Mouse (Mus musculus) c-Kit-positive CD71-positive TER-119-positive erythroid progenitor cells, embryonic 14.5 days (primary cell): Measurements from ENCODE around the gene Prdm1.

Experiments
- DNase-seq: peaks from one replicate; pipeline ENCODE4 v3.0.0-alpha.2; 2013; ENCODE audit warnings: low spot score

The Prdm1 gene

GRCm38 (mm10) chr10:44456757-44457595 lies 71.3 kb downstream of the Prdm1 start:
- DNase-seq = no peak

- DNase-seq = no peak
These were observed 73.5 kb downstream of the Prdm1 start for GRCm38 (mm10) chr10:44454753-44455152.

DNA sequence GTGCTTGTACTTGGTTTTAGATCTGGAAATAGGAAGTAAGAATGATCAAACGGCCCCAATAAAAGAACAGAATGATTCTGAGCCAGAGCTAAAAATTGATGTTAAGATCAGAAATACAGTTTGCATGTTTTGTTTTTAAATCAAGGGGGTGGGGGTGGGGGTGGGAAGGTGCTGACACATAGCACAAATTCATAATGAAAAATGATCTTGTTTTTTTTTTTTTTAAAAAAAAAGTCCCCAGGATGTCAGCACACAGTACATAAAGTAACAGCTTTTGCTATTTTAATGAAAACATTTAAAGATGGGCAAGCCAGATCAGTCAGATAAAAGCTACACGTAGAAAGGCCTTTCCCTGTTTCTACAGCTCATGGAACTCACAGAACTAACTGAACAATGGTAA lies 74.2 kb downstream of the Prdm1 start:
- no peak for DNase-seq

DNA sequence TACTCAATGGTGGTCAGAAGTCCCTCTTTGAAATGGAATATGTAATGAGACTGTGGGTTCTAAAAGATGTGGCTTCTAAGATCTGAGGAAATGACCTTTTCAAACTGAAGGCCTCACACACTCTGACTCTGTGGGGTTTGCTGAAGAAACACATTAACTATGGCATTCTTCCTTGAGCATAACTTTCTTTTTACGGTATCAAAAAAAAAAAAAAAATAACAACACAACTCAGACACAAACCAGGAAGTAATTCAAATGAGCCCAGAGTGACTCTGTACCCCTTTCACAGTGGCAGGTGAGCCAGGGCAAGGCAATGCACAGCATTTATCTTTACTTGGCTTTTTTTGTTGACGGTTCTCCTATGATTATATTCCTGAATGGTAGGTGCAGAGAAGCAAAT lies 77.5 kb downstream of the Prdm1 start:
- no peak for DNase-seq

DNA sequence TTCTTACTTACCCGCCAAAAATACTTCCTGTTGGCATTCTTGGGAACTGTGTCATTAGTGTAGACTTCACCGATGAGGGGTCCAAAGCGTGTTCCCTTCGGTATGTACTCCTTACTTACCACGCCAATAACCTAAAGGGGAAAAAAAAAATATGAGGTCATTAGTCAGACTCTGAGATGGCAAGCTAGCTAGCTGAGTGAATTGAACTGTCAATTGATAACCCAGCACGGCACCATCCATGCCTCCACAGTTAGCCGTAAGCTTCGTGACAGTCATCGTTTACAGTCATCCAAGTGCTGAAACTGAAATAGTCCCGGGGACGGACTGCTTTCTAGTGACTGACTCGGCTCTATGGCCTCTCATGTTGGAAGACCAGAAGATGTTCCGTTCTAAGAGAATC lies 78.2 kb downstream of the Prdm1 start:
- no peak for DNase-seq

- no peak for DNase-seq
These were observed 78.6 kb downstream of the Prdm1 start for GRCm38 (mm10) chr10:44449666-44450065.

- DNase-seq = no peak
These were observed 80.1 kb downstream of the Prdm1 start for GRCm38 (mm10) chr10:44448165-44448564.

DNA sequence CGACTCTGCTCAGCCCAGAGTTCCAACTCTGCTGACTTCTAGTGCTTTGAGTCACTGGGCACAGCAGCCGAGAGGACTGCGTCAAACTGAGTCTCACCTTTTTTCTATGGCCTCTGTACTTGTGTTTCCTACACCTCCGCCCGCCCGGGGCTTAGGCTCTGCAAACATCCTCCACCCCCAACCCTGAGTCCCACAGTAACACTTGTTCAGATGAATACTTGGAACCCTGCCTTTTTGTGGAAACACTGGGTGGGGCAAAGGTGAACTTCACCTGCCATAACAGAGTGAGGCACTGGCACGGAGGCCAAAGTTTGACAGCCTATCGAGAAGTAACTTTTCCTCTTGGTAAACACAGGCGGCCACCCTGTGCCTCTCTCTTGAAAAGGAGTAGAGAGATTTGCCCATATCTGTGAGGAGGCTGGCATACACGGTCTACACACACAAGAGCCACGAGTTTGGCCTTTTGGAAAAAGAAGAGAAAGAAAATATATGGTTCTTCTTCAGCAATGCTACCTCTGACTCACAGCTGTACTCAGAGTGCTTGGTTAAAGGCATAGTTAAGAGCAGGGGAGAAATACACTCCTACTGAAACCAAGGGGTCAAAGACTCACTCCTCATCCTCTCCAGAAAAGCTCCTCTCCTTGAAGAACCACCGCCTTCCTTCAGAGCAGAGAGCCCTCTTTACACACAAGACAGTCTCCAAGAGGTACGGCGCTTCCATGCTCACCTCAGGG lies 80.7 kb downstream of the Prdm1 start:
- DNase-seq = no peak

DNA sequence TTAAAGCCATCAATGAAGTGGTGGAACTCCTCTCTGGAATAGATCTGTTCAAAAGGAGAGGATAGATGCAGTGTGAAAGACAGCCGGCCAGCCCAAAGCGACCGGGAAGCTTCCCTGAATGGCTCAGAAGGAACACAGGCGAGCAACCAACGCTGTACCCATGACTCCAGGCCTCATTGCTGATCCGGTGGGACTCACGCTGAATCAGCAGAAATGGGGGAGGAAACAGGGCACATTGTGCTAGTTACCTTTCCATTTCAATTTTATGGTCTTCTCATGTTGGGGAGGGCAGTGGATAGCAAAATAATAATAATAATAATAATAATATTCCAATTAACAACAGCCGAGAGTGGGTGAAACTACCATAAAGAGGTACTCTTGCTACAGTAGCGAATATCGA lies 81.3 kb downstream of the Prdm1 start:
- no peak for DNase-seq

DNA sequence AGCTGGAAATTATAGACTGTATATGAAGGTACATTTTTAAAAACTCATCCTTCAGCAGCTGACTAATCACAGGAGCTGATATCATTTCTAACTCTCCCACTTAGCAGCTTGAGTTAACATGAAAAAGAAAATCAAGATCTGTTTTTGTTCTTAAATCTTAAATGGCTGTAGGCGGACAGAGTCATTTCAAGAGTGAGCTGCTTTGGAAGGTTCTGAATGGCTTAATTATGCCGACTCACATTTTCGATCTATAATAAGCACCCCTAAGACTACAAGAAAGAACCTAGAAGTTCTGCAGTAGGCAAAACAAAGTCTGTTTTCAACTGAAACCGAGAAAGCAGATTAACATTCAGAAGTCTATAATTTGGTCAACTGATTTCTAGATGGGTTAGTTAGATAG lies 83.9 kb downstream of the Prdm1 start:
- no peak for DNase-seq

GRCm38 (mm10) chr10:44443696-44444095 lies 84.6 kb downstream of the Prdm1 start:
- DNase-seq = no peak

DNA sequence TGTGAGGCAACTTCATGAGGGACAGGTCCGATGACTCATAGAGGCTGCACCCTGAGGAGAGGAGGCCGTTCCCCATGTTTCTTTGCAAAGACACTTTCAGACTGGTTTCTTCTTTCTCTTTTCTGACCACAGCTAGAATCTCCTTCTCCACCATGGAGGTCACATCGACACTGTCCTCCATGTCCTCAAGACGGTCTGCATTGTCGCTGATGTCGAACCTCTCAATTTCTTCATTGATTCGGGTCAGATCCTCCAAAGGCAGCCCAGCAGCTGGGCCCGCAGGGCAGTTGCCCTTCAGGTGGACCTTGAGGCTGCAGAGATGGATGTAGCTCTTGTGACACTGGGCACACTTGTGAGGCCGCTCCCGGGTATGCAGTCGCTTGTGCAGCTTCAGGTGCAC lies 88.6 kb downstream of the Prdm1 start:
- DNase-seq = no peak

DNA sequence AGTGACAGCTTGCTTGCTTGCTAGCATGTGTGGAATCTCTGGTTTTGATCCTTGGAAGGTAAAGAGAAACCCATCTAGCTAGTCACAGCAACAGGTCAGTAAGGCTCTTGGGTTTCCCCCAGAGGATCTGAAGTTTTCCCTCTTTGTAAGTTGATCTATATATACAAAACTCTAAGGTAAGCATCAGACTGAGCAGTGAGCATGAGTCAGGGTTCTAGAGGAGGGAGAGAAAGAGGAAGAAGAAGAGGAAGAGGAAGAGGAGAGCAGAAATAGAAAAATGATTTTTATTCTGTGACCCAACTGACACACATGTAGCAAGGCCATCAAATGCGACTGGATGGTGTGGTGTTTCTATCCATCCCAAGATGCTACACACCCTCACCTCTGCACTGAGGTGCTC lies 90.7 kb downstream of the Prdm1 start:
- DNase-seq = no peak

DNA sequence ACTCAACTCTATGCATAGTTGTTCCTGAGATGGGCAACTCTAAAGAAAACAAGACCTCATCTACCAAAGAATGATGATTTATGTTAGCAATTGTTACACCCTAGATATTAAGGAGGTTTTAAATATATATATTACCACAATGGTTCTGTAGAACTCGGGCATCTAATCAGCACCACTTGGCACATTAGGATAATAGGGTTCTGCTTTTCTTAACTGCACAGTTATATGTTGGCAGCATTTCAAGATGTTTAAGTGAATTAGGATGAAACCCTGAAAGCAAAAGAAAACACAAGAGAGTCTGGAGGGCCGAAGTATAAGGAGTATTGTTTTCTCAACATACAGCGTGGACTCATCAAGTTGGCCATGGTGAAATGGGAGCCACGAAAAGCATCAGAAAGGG lies 92.3 kb downstream of the Prdm1 start:
- no peak for DNase-seq

DNA sequence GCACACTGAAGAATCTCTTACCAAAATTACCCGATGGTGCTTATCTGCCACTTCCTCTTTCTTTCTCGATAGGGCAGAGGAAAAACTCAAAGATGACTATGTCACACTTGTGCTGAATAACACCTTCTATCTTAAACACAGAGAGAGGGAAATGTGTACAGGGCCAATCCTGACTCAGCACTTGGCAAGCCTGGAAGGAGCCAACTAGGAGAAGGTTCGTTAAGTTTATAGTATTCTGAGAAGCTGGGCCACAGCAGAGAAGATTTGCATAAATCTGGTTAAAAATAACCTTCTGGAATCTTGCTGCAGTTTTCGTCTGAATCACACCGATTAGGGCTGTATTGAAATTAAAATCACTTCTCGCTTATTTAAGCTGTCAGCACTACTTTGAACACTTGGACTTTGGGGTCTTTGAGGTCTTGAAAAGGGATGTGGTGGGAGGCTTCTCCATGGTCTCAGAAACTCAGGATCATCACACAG lies 93.6 kb downstream of the Prdm1 start:
- no peak for DNase-seq

DNA sequence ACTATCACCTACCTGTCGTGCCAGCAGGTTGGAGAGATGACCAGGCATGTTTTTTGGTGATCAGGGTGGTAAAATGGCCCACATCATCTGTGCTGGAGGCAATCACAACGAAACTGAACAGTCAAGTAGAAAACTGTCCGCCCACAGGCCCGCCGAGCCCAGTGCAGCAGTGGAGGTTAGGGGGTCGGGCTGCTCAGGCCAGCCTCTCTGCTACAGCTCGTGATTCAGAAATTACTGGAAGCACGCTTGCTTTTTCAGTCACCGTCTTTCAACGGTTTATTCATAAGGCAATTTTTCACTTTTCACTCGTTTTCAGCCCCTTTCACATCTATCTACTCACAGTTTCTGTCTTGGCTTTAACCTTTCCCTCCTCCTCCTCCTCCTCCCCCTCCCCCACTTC lies 96.1 kb downstream of the Prdm1 start:
- DNase-seq = no peak

DNA sequence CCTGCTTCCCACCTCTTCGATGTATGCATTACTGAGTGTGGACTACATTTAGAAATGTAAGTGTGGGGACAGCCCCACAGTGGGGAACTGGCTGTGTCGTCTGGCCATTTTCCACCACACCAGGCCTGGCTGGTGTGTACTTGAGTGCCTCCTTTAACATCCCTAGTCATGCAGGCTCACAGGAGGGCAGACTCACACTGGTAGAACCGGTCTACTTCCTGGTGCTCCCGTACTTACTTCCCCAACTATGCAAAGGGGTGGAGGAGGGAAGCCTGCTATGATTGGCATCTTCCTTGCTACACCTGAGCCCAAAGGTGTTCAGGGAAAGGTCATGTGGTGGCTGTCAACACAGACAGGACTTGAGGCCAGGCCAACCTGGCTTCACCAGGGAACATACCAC lies 96.6 kb downstream of the Prdm1 start:
- DNase-seq = no peak

DNA sequence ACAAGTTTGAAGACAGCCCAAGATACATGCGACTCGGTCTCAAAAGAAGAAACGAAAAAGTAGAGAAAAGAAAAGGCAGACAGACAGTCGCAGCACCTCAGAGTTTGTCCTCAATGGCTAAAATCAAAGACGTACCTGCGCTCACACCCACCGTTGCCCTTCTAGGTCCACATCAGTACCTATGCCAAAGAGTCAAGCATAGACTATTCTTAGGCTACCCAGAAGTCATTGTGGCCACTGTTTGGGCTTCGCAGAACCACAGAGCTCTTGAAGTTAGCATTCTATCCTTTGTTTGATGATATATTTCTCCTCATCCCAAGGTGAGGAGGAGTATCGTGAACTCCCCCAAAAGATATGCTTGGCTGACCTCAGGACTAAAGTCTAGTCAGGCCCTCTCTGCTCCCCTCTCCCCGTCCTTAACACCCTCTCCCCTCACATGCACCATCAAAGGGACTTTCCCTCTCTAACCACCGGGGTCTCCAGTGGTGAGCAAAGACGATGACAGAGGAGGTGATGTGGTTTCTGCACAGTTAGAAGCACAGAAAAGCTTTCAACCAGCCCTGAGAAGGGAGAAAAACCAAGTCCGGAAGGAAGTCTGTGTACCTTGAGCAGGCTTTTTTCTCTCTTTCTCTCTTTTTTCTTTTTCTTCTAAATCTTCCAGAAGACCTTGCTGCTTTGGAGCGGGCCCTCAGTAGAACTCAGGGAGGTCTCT lies 99.0 kb downstream of the Prdm1 start:
- DNase-seq = no peak

- no peak for DNase-seq
These were observed 100.4 kb downstream of the Prdm1 start for GRCm38 (mm10) chr10:44427891-44428361.

- DNase-seq = no peak
These were observed 100.9 kb downstream of the Prdm1 start for GRCm38 (mm10) chr10:44427426-44427825.

- no peak for DNase-seq
These were observed 103.3 kb downstream of the Prdm1 start for GRCm38 (mm10) chr10:44425013-44425412.

DNA sequence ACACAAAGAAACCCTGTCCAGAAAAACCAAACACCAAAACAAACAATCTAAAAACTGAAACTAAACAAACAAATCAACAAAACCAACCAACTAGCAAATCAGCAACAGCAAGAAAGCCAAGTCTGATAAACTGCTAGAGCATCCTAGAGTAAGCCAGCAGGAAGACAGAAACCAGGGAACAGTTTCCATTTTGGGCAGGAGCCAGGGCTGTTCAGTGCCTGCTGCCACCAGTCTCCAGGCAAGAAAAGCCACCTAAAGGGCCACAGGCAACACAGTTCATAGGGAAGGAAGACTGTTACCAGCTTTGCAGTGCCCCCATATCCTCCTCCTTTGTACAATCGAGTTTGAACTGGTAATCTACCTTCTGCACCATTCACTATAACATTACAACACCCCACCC lies 106.4 kb downstream of the Prdm1 start:
- no peak for DNase-seq

GRCm38 (mm10) chr10:44420211-44420610 lies 108.1 kb downstream of the Prdm1 start:
- no peak for DNase-seq
